Mouse (Mus musculus) embryonic fibroblast, embryonic 13.5 days (primary cell): Measurements from ENCODE around the gene Iglon5.

Experiments used
- CTCF ChIP-seq: IDR thresholded peaks from 2 replicates; pipeline ENCODE4 v1.5.1; 2011; ENCODE audit warnings: mild to moderate bottlenecking, control low read depth, low read length, moderate library complexity, borderline replicate concordance; ENCODE audit not compliant: insufficient read depth
- POLR2A ChIP-seq: IDR thresholded peaks from 2 replicates; pipeline ENCODE4 v1.6.1; 2011; ENCODE audit warnings: low read depth, mild to moderate bottlenecking, control low read depth, low read length, moderate library complexity

DNA sequence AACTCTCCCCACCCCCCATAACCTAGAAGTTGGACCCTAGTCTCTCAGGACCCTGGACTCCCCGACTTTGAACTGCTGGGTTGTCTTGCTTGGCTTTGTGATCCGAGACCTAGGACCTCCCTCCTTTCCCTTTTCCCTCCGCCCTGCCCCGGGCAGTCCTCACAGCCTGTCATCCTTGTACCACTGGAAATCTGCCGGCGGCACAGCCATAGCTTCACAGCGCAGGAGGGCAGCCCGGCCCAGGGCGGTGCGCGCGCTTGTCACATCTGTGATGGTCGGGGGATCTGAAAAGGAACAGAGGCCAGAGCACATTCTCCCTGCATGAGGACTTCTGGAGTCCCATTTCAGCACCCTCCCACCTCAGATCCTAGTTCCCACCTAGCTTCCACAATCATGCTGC, 13.5 kb downstream of the Iglon5 start:
- no peak for TF ChIP-seq CTCF
- TF ChIP-seq POLR2A = no peak
